Mouse (Mus musculus): ENCODE data around the gene Catsper3.

Gene Catsper3

GRCm38 (mm10) chr13:55784268-55784667 lies at the start of gene Catsper3:
TSS of gene Catsper3 (plus strand) at chr13:55784568.
- WGBS = 90% methylated on average over 3 of the region's 3 CpGs

GRCm38 (mm10) chr13:55737885-55738284 lies 46.5 kb upstream of the Catsper3 start:
- WGBS = 96% methylated on average over 8 of the region's 8 CpGs

- 53% methylated on average over 8 of the region's 8 CpGs for WGBS
Measured at GRCm38 (mm10) chr13:55742306-55742705, 42.1 kb upstream of the Catsper3 start.

GRCm38 (mm10) chr13:55754380-55754779 lies 30.0 kb upstream of the Catsper3 start:
- 86% methylated on average over 13 of the region's 13 CpGs for WGBS

GRCm38 (mm10) chr13:55756789-55757188 lies 27.6 kb upstream of the Catsper3 start:
- 51% methylated on average over 8 of the region's 8 CpGs for WGBS

GRCm38 (mm10) chr13:55757645-55758044 lies 26.7 kb upstream of the Catsper3 start:
- WGBS = 89% methylated on average over 6 of the region's 6 CpGs

GRCm38 (mm10) chr13:55760576-55760975 lies 23.8 kb upstream of the Catsper3 start:
- WGBS = 58% methylated on average over 10 of the region's 10 CpGs

- 79% methylated on average over 10 of the region's 10 CpGs for WGBS
Measured at GRCm38 (mm10) chr13:55761486-55761885, 22.9 kb upstream of the Catsper3 start.

- WGBS = 93% methylated on average over 7 of the region's 7 CpGs
Measured at GRCm38 (mm10) chr13:55774352-55774751, 10.0 kb upstream of the Catsper3 start.

GRCm38 (mm10) chr13:55775056-55775455 lies 9.3 kb upstream of the Catsper3 start:
- 81% methylated on average over 11 of the region's 11 CpGs for WGBS

- 75% methylated on average over 11 of the region's 11 CpGs for WGBS
Measured at GRCm38 (mm10) chr13:55786120-55786519, 1.8 kb downstream of the Catsper3 start.

GRCm38 (mm10) chr13:55801246-55801645 lies 16.9 kb downstream of the Catsper3 start:
- 81% methylated on average over 2 of the region's 2 CpGs for WGBS

- WGBS = 95% methylated on average over 1 of the region's 1 CpGs
Measured at GRCm38 (mm10) chr13:55803973-55804372, 19.6 kb downstream of the Catsper3 start.

GRCm38 (mm10) chr13:55809041-55809623 lies 24.8 kb downstream of the Catsper3 start:
- 84% methylated on average over 7 of the region's 7 CpGs for WGBS

- 97% methylated on average over 10 of the region's 10 CpGs for WGBS
Measured at GRCm38 (mm10) chr13:55809707-55810106, 25.3 kb downstream of the Catsper3 start.

- WGBS = 67% methylated on average over 5 of the region's 5 CpGs
Measured at GRCm38 (mm10) chr13:55810947-55811346, 26.6 kb downstream of the Catsper3 start.

GRCm38 (mm10) chr13:55813490-55814016 lies 29.2 kb downstream of the Catsper3 start:
- 66% methylated on average over 5 of the region's 5 CpGs for WGBS

GRCm38 (mm10) chr13:55814834-55815233 lies 30.5 kb downstream of the Catsper3 start:
- 94% methylated on average over 6 of the region's 6 CpGs for WGBS

- WGBS = 72% methylated on average over 5 of the region's 5 CpGs
Measured at GRCm38 (mm10) chr13:55822499-55822898, 38.1 kb downstream of the Catsper3 start.

GRCm38 (mm10) chr13:55824151-55824945 lies 40.0 kb downstream of the Catsper3 start:
- 33% methylated on average over 10 of the region's 10 CpGs for WGBS

- WGBS = 3% methylated on average over 32 of the region's 32 CpGs
Measured at GRCm38 (mm10) chr13:55825245-55825681, 40.9 kb downstream of the Catsper3 start.

- 2% methylated on average over 56 of the region's 56 CpGs for WGBS
Measured at GRCm38 (mm10) chr13:55826008-55826671, 41.8 kb downstream of the Catsper3 start.

Data from cerebral cortex, adult 2 months (tissue).